Mouse (Mus musculus) T-helper 1 cell (primary cell): ENCODE results near the gene Gm11567.
"Not testable (repeated sequence)": the region's sequence is repeated elsewhere in the genome, so short reads cannot be mapped to it uniquely, and the experiment has no call there.

Experiments used
- in situ Hi-C: fragments of 300-600 bp; cut with MboI, MseI; formaldehyde crosslinking; loops from one replicate; pipeline ENCODE4 v1.15.1; 2025; ENCODE audit warnings: high pct_unique_total_duplicates

The Gm11567 gene

GRCm38 (mm10) chr11:99878887-99879286 is at the start of gene Gm11567:
Gene Gm11567, plus strand, starts transcription at chr11:99879187.
- in situ Hi-C loops: not testable (repeated sequence)

GRCm38 (mm10) chr11:99837966-99838365 is 41.0 kb upstream of the Gm11567 start, which contains the start of gene 2300003K06Rik:
Gene 2300003K06Rik, minus strand, starts transcription at chr11:99838066.
- in situ Hi-C loops: no loop called here

GRCm38 (mm10) chr11:99842185-99842584 is 36.8 kb upstream of the Gm11567 start:
- in situ Hi-C loops: no loop called here

DNA sequence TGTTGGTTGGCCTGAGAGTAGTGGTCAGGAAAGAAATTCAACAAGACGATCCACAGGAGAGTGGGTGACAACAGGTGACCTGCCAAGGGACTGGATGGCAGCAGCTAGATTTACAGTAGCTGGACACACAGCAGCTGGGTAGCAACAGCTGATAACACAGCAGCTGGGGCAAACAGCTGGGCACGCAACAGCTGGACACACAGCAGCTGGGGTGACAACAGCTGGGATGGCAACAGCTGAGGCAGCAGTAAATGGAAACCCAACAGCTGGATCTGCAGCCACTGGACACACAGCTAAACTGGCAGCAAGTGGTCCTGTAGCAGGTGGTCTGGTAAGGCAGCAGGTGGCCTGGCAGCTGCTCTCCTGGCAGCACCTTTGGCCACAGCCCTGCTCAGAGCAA is 32.2 kb upstream of the Gm11567 start:
- in situ Hi-C loops: no loop called here

DNA sequence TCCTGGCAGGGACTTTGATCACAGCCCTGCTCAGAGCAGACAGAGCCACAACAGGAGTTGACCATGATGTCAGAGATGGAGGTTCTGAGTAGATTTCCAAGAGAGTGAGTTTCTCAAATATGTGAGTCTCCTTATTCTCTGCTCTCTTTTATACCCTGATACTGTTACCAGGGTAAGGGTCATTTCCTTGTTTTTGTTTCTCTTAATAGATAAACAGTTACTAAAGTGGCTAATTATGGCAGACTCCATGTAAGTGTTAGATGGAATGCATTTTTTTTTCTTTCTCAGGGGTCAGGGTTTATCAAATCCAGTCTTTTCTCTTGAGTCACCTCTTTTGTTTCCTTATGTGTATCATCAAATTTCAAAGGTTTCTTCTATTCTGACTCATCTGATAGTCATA is 27.5 kb upstream of the Gm11567 start, which contains the start of gene Krtap4-16:
Krtap4-16 (minus strand) TSS at position 101 of the 400 bp plus-strand sequence.
- in situ Hi-C loops: no loop called here

DNA sequence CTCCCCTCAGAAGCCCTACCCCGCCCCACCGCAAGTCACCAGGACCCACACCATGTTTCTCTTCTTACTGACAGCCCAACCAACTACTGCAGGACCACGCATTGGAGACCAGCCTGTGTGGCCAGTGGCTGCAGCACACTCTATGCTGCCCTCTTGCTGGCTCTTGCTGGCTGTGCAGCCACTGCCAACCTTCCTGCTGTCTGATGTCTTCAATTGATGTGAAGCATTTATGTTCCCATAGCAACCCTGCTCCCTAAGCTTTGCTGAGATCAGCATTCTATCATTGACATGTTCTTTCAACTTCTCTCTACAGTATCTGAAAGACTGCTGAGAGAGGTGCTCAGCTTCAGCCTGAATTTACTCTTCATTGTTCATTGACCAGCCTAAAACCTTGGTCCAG is 24.9 kb upstream of the Gm11567 start:
- in situ Hi-C loops: no loop called here

- in situ Hi-C loops: no loop called here
These were observed 21.4 kb upstream of the Gm11567 start, which contains the start of gene Gm11568 for GRCm38 (mm10) chr11:99857617-99858016. Gene Gm11568, plus strand, starts transcription at chr11:99857917.

- in situ Hi-C loops: no loop called here
These were observed 20.2 kb upstream of the Gm11567 start for GRCm38 (mm10) chr11:99858761-99859160.

DNA sequence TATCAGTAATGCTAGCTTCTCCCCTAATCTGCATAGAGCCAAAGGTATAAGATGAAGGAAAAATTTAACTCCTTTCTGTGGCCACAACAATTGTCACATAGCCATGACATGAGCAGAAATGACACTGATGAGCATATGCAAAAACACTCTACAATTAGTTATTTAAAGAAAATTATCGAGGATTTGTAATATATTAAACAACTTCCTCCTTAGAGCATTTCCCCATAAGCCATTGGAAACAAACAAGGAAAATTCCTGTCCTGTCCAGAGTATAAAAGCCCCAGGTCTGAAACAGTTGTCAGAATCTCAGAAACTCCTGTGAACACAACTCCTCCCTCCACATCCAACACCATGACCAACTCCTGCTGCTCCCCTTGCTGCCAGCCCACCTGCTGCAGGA is 14.8 kb upstream of the Gm11567 start, which contains the start of gene Gm11559:
Gm11559 (plus strand) TSS at position 301 of the 400 bp plus-strand sequence.
- in situ Hi-C loops: not testable (repeated sequence)

- in situ Hi-C loops: not testable (repeated sequence)
These were observed 5.9 kb upstream of the Gm11567 start, which contains the start of gene Krtap9-1 for GRCm38 (mm10) chr11:99873089-99873488. Gene Krtap9-1, plus strand, starts transcription at chr11:99873389.

DNA sequence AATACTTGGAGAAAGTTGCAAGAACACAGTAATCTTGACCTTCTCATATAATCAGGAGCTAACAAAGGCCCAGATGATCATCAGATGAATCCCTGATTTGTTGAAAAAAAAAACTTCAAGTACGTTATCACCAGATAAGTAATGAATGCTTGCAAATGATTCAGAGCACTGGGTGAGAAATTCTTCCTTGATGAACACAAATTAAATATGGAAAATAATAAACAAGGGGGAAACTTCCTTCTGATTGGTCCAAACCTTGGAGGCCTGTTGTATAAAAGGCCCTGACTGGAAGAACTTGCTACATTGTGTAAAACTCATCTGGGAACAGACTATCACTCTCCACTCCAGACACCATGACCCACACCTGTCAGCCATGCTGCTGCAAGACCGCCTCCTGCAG is 28.6 kb downstream of the Gm11567 start, which contains the start of gene Krtap31-1:
Krtap31-1 (plus strand) TSS at position 301 of the 400 bp plus-strand sequence.
- in situ Hi-C loops: no loop called here

GRCm38 (mm10) chr11:99914451-99914850 is 35.5 kb downstream of the Gm11567 start, which contains the start of gene Gm11565:
Gene Gm11565, plus strand, starts transcription at chr11:99914751.
- in situ Hi-C loops: no loop called here
